Mouse (Mus musculus) midbrain, embryonic 15.5 days (tissue): ENCODE results near the gene Cfap126. TPM values are rescaled to one million over a fixed set of nuclear protein-coding genes. Genes with fewer than 3 reads are reported as not detected.
"Not testable (repeated sequence)": the region's sequence is repeated elsewhere in the genome, so short reads cannot be mapped to it uniquely, and the experiment has no call there.

Source experiments
- ATAC-seq: fragments of 200-750 bp; cut with Nextera tagmentation; replicated peaks from 2 replicates; pipeline ENCODE4 v1.8.0; 2017; ENCODE audit warnings: moderate TSS enrichment
- H3K27ac ChIP-seq: fragments of 300-500 bp; sonication (generic); 2 replicates; pipeline ENCODE4 v1.5.1; 2015; ENCODE audit warnings: mild to moderate bottlenecking, inconsistent platforms
- H3K27me3 ChIP-seq: fragments of 300-500 bp; sonication (generic); replicated peaks from 2 replicates; pipeline ENCODE4 v1.6.1; 2015; ENCODE audit warnings: inconsistent platforms
- H3K36me3 ChIP-seq: fragments of 300-500 bp; sonication (generic); replicated peaks from 2 replicates; pipeline ENCODE4 v1.6.1; 2015; ENCODE audit warnings: inconsistent platforms
- H3K4me1 ChIP-seq: fragments of 300-500 bp; sonication (generic); 2 replicates; pipeline ENCODE4 v1.6.1; 2015; ENCODE audit warnings: inconsistent platforms
- H3K4me2 ChIP-seq: fragments of 300-500 bp; sonication (generic); 2 replicates; pipeline ENCODE4 v1.6.1; 2015; ENCODE audit warnings: inconsistent platforms, mild to moderate bottlenecking, moderate library complexity
- H3K4me3 ChIP-seq: fragments of 300-500 bp; sonication (generic); 2 replicates; pipeline ENCODE4 v1.5.1; 2015; ENCODE audit warnings: mild to moderate bottlenecking, inconsistent platforms
- H3K9ac ChIP-seq: fragments of 300-500 bp; sonication (generic); 2 replicates; pipeline ENCODE4 v1.6.1; 2015; ENCODE audit warnings: mild to moderate bottlenecking, inconsistent platforms
- H3K9me3 ChIP-seq: fragments of 300-500 bp; sonication (generic); 2 replicates; pipeline ENCODE4 v1.6.1; 2016; ENCODE audit warnings: inconsistent platforms
- WGBS: fragments of 180-500 bp; shearing (Covaris S2); methylation state at CpG from one replicate; pipeline ENCODE4 v1.1.7; 2015; ENCODE audit warnings: mixed read lengths; 5-methylcytosine and 5-hydroxymethylcytosine counted together
- polyA plus RNA-seq: library from polyadenylated mRNA; unstranded; fragments of >200 nt; fragmentation: Nextera tagmentation; extraction: Ambion mirVana; gene quantifications from 2 replicates; pipeline ENCODE4 v1.2.1, GENCODE M21; 2015

The Cfap126 gene
- polyA plus RNA-seq, 1 experiment from 2014 or later = 6.5 TPM

GRCm38 (mm10) chr1:171077955-171078354 lies 35.8 kb upstream of the Cfap126 start:
- not testable (repeated sequence) for H3K36me3 ChIP-seq, H3K9me3 ChIP-seq, H3K9ac ChIP-seq, H3K27ac ChIP-seq, H3K4me1 ChIP-seq
- H3K27me3 ChIP-seq = peaks cover 20% of the 10 kb centered on the region
- peak overlapping the region; percentile 44 for H3K4me2 ChIP-seq
- peak overlapping the region; percentile 25 for H3K4me3 ChIP-seq
- 4% methylated on average over 20 of the region's 27 CpGs for WGBS
- ATAC-seq = peak; percentile 24

- WGBS = 20% methylated on average over 12 of the region's 12 CpGs
- H3K4me1 ChIP-seq, H3K9ac ChIP-seq, H3K36me3 ChIP-seq, ATAC-seq, H3K9me3 ChIP-seq, H3K27ac ChIP-seq: not testable (repeated sequence)
- H3K4me2 ChIP-seq = peak overlapping the region; percentile 44
- H3K4me3 ChIP-seq = peak overlapping the region; percentile 18
- H3K27me3 ChIP-seq = peaks cover 20% of the 10 kb centered on the region
Observed at GRCm38 (mm10) chr1:171078419-171078818, 35.3 kb upstream of the Cfap126 start.

- H3K9ac ChIP-seq, H3K4me2 ChIP-seq, H3K9me3 ChIP-seq, H3K4me1 ChIP-seq, H3K4me3 ChIP-seq, H3K27ac ChIP-seq, H3K36me3 ChIP-seq: not testable (repeated sequence)
- ATAC-seq = peak; percentile 34; the same call in 1 of the 2 replicates
- 0% methylated on average over 1 of the region's 35 CpGs for WGBS
- H3K27me3 ChIP-seq = peaks cover 13% of the 10 kb centered on the region
Observed at GRCm38 (mm10) chr1:171079345-171079744, 34.4 kb upstream of the Cfap126 start.

GRCm38 (mm10) chr1:171079825-171080224 lies 33.9 kb upstream of the Cfap126 start:
- H3K9ac ChIP-seq, H3K4me1 ChIP-seq, H3K4me2 ChIP-seq, H3K4me3 ChIP-seq, H3K27ac ChIP-seq, H3K9me3 ChIP-seq, H3K36me3 ChIP-seq: not testable (repeated sequence)
- no CpG with 5 or more reads among the region's 43 CpGs for WGBS
- H3K27me3 ChIP-seq = peaks cover 12% of the 10 kb centered on the region
- ATAC-seq = peak; percentile 18

GRCm38 (mm10) chr1:171081512-171082231 lies 32.0 kb upstream of the Cfap126 start:
- not testable (repeated sequence) for H3K4me1 ChIP-seq, H3K4me2 ChIP-seq, H3K9ac ChIP-seq, H3K27ac ChIP-seq, H3K36me3 ChIP-seq, H3K9me3 ChIP-seq, H3K4me3 ChIP-seq
- whole genome bisulfite sequencing = 34% methylated on average over 13 of the region's 17 CpGs
- peak; percentile 24 for ATAC-seq
- peaks cover 17% of the 10 kb centered on the region for H3K27me3 ChIP-seq

- peaks cover 13% of the 10 kb centered on the region for H3K27me3 ChIP-seq
- peak overlapping the region; percentile 52 for H3K9ac ChIP-seq
- no peaks in the 10 kb centered on the region for H3K4me1 ChIP-seq
- H3K4me3 ChIP-seq = peak overlapping the region; percentile 57
- no peaks in the 10 kb centered on the region for H3K9me3 ChIP-seq
- H3K4me2 ChIP-seq = peak overlapping the region; percentile 91
- H3K36me3 ChIP-seq = no peaks in the 10 kb centered on the region
- no peak overlapping the region for H3K27ac ChIP-seq
- no peak for ATAC-seq
- under 1% methylated on average over 26 of the region's 26 CpGs for WGBS
Observed at GRCm38 (mm10) chr1:171085718-171086117, 28.0 kb upstream of the Cfap126 start.

GRCm38 (mm10) chr1:171088237-171088869 lies 25.4 kb upstream of the Cfap126 start:
- WGBS = 7% methylated on average over 10 of the region's 10 CpGs

GRCm38 (mm10) chr1:171089891-171090290 lies 23.8 kb upstream of the Cfap126 start:
- WGBS = 93% methylated on average over 1 of the region's 1 CpGs
- Histone ChIP-seq H3K9ac (no peak overlapping the region), H3K27me3 (peaks cover 7% of the 10 kb centered on the region), H3K9me3 (no peaks in the 10 kb centered on the region), H3K4me2 (no peak overlapping the region), H3K4me1 (no peaks in the 10 kb centered on the region), H3K36me3 (no peaks in the 10 kb centered on the region), H3K4me3 (no peak overlapping the region), H3K27ac (no peak overlapping the region)
- ATAC-seq = no peak

More at GRCm38 (mm10) chr1:171088237-171088869, 25.4 kb upstream of the Cfap126 start:
- not testable (repeated sequence) for H3K4me1 ChIP-seq, H3K27me3 ChIP-seq, H3K9me3 ChIP-seq, H3K27ac ChIP-seq, ATAC-seq, H3K36me3 ChIP-seq, H3K9ac ChIP-seq
- H3K4me3 ChIP-seq = peak overlapping the region; percentile 17
- H3K4me2 ChIP-seq = peak overlapping the region; percentile 35

- no peak for ATAC-seq
- 78% methylated on average over 2 of the region's 2 CpGs for WGBS
- Histone ChIP-seq H3K36me3 (no peaks in the 10 kb centered on the region), H3K4me2 (no peak overlapping the region), H3K27me3 (peaks cover 7% of the 10 kb centered on the region), H3K4me1 (no peaks in the 10 kb centered on the region), H3K4me3 (no peak overlapping the region), H3K9ac (no peak overlapping the region), H3K27ac (no peak overlapping the region), H3K9me3 (no peaks in the 10 kb centered on the region)
Observed at GRCm38 (mm10) chr1:171090761-171091160, 23.0 kb upstream of the Cfap126 start.

GRCm38 (mm10) chr1:171094424-171094823 lies 19.3 kb upstream of the Cfap126 start:
- 82% methylated on average over 4 of the region's 4 CpGs for WGBS
- peaks cover 5% of the 10 kb centered on the region; the same call in 1 of the 2 replicates for H3K4me1 ChIP-seq

GRCm38 (mm10) chr1:171096110-171096964 lies 17.4 kb upstream of the Cfap126 start:
- 22% methylated on average over 10 of the region's 10 CpGs for WGBS
- Histone ChIP-seq H3K27me3 (no peaks in the 10 kb centered on the region), H3K36me3 (no peaks in the 10 kb centered on the region), H3K4me1 (peaks cover 5% of the 10 kb centered on the region; the same call in 1 of the 2 replicates), H3K27ac (no peak overlapping the region), H3K4me2 (peak overlapping the region; percentile 13), H3K9ac (no peak overlapping the region), H3K9me3 (no peaks in the 10 kb centered on the region), H3K4me3 (no peak overlapping the region)
- no peak for ATAC-seq

More at GRCm38 (mm10) chr1:171094424-171094823, 19.3 kb upstream of the Cfap126 start:
- H3K36me3 ChIP-seq = no peaks in the 10 kb centered on the region
- no peak overlapping the region for H3K27ac ChIP-seq
- no peak overlapping the region for H3K9ac ChIP-seq
- H3K4me3 ChIP-seq = no peak overlapping the region
- no peak overlapping the region for H3K4me2 ChIP-seq
- no peaks in the 10 kb centered on the region for H3K9me3 ChIP-seq
- no peak for ATAC-seq
- H3K27me3 ChIP-seq = no peaks in the 10 kb centered on the region

- ATAC-seq = no peak
- no peaks in the 10 kb centered on the region for H3K36me3 ChIP-seq
- H3K27me3 ChIP-seq = no peaks in the 10 kb centered on the region
- H3K4me3 ChIP-seq = no peak overlapping the region
- no peak overlapping the region for H3K4me2 ChIP-seq
- H3K4me1 ChIP-seq = peaks cover 5% of the 10 kb centered on the region; the same call in 1 of the 2 replicates
- no peaks in the 10 kb centered on the region for H3K9me3 ChIP-seq
- H3K9ac ChIP-seq = no peak overlapping the region
- no peak overlapping the region for H3K27ac ChIP-seq
Observed at GRCm38 (mm10) chr1:171097136-171097535, 16.6 kb upstream of the Cfap126 start.
